In genomic region chr8:111642496-111642895, GRCm38 (mm10) we compare ENCODE assay signal across 8 mouse cellular contexts. TPM values are rescaled to one million over a fixed set of nuclear protein-coding genes. Genes with fewer than 3 reads are reported as not detected.
DNase-seq lines count a peak whose midpoint lies in the region; ATAC-seq and TF ChIP-seq lines count a peak whose summit lies in the region.

No protein-coding gene starts in this region.

- H3K36me3 ChIP-seq in E14TG2a.4 (ENCODE audit: insufficient read depth, low read length) = no peaks in the 10 kb centered on the region
- no peaks in the 10 kb centered on the region for H3K36me3 ChIP-seq in forebrain, embryonic 16.5 days (ENCODE audit: control insufficient read depth, insufficient read depth)
- H3K36me3 ChIP-seq in kidney, postnatal 0 days (ENCODE audit: insufficient read depth, low read length) = no peaks in the 10 kb centered on the region
- H3K36me3 ChIP-seq in midbrain, embryonic 13.5 days = no peaks in the 10 kb centered on the region

- H3K9ac ChIP-seq in forebrain, embryonic 16.5 days (replicated peaks; ENCODE audit: low read depth, low read length) = peak overlapping the region; percentile 69; the same call in 1 of the 2 replicates
- peak overlapping the region; percentile 93; the same call in 1 of the 2 replicates for H3K9ac ChIP-seq in kidney, postnatal 0 days (ENCODE audit: low read depth, low read length)
- H3K9ac ChIP-seq in midbrain, embryonic 13.5 days (replicated peaks) = peak overlapping the region; percentile 87

- ATAC-seq in forebrain, embryonic 16.5 days = no peak
- ATAC-seq in kidney, postnatal 0 days (replicated peaks; ENCODE audit: low FRiP score, low read depth) = no peak
- no peak for ATAC-seq in midbrain, embryonic 13.5 days

- no peak for TF ChIP-seq CTCF in E14TG2a.4 (conservative IDR thresholded peaks at IDR 0.05; ENCODE audit: low read length)
- no peak for TF ChIP-seq CTCF in kidney, postnatal 0 days (IDR thresholded peaks at IDR 0.05; ENCODE audit: low read depth)

- DNase-seq in adrenal gland, postnatal 14 days = peak; percentile 72
- no peak for DNase-seq in adrenal gland, adult 18-20 months (ENCODE audit: low spot score in 2 of 2)
- no peak for DNase-seq in kidney, postnatal 0 days (ENCODE audit: low spot score)
- no peak for DNase-seq in embryo, embryonic 10.5 days (ENCODE audit: low spot score)
- no peak for DNase-seq in urinary bladder, postnatal 4 days (ENCODE audit: low spot score in 2 of 2)

- 0 out of 2 replicates have a peak, but pooled peaks cover 6% of the 10 kb centered on the region for H3K27me3 ChIP-seq in E14TG2a.4 (ENCODE audit: insufficient read depth, low read length)
- H3K27me3 ChIP-seq in forebrain, embryonic 16.5 days (replicated peaks; ENCODE audit: control insufficient read depth, insufficient read depth, low read length) = no peaks in the 10 kb centered on the region
- H3K27me3 ChIP-seq in kidney, postnatal 0 days (ENCODE audit: insufficient read depth, low read length) = no peaks in the 10 kb centered on the region
- no peaks in the 10 kb centered on the region for H3K27me3 ChIP-seq in midbrain, embryonic 13.5 days

- 65% methylated on average over 5 of the region's 5 CpGs for WGBS in forebrain, embryonic 16.5 days
- 48% methylated on average over 5 of the region's 5 CpGs for WGBS in kidney, postnatal 0 days
- 78% methylated on average over 5 of the region's 5 CpGs for WGBS in midbrain, embryonic 13.5 days

- peak overlapping the region; percentile 62 for H3K4me2 ChIP-seq in forebrain, embryonic 16.5 days (ENCODE audit: low read length)
- H3K4me2 ChIP-seq in kidney, postnatal 0 days (ENCODE audit: low read length) = peak overlapping the region; percentile 56
- peak overlapping the region; percentile 65 for H3K4me2 ChIP-seq in midbrain, embryonic 13.5 days (replicated peaks)

- peak overlapping the region; percentile 91 for H3K4me3 ChIP-seq in E14TG2a.4 (replicated peaks; ENCODE audit: low read length)
- peak overlapping the region; percentile 60; the same call in 1 of the 2 replicates for H3K4me3 ChIP-seq in forebrain, embryonic 16.5 days (replicated peaks; ENCODE audit: low read length)
- H3K4me3 ChIP-seq in kidney, postnatal 0 days (replicated peaks; ENCODE audit: low read depth, low read length) = peak overlapping the region; percentile 75
- H3K4me3 ChIP-seq in midbrain, embryonic 13.5 days (replicated peaks) = peak overlapping the region; percentile 72

- peaks cover 38% of the 10 kb centered on the region for H3K4me1 ChIP-seq in E14TG2a.4 (replicated peaks; ENCODE audit: low read depth, low read length)
- peaks cover 9% of the 10 kb centered on the region for H3K4me1 ChIP-seq in forebrain, embryonic 16.5 days (replicated peaks; ENCODE audit: control insufficient read depth, insufficient read depth, low read length)
- no peaks in the 10 kb centered on the region; the same call in 1 of the 2 replicates for H3K4me1 ChIP-seq in kidney, postnatal 0 days (replicated peaks; ENCODE audit: insufficient read depth, low read length)
- peaks cover 11% of the 10 kb centered on the region for H3K4me1 ChIP-seq in midbrain, embryonic 13.5 days (replicated peaks)

- no peaks in the 10 kb centered on the region for H3K9me3 ChIP-seq in E14TG2a.4 (ENCODE audit: low read length)
- H3K9me3 ChIP-seq in forebrain, embryonic 16.5 days (ENCODE audit: control insufficient read depth, low read length) = no peaks in the 10 kb centered on the region
- no peaks in the 10 kb centered on the region for H3K9me3 ChIP-seq in kidney, postnatal 0 days (replicated peaks; ENCODE audit: low read length)
- no peaks in the 10 kb centered on the region for H3K9me3 ChIP-seq in midbrain, embryonic 13.5 days

- no peak overlapping the region for H3K27ac ChIP-seq in forebrain, embryonic 16.5 days (ENCODE audit: low read length)
- H3K27ac ChIP-seq in kidney, postnatal 0 days = peak overlapping the region; percentile 63; the same call in 1 of the 2 replicates
- H3K27ac ChIP-seq in midbrain, embryonic 13.5 days = 0 out of 2 replicates have a peak overlapping the region, but pooled peaks have one; percentile 58

RNA-seq across cellular contexts. Expression of gene Zfp1, which starts 0.7 kb away (rescaled TPM):
- 9.2 and 11.2 TPM in 2 replicates for total RNA-seq in adrenal gland, postnatal 14 days (2021)
- total RNA-seq in adrenal gland, adult 18-20 months (2021) = 1 to 10 TPM; 6.4 to 6.5 TPM
- polyA plus RNA-seq in forebrain, embryonic 16.5 days (2015; fragmentation: Nextera tagmentation; extraction: Ambion mirVana) = 32.5 and 35.7 TPM in 2 replicates
- polyA plus RNA-seq in kidney, postnatal 0 days (2015; fragmentation: Nextera tagmentation; extraction: Ambion mirVana) = 15.9 and 17.2 TPM in 2 replicates
- polyA plus RNA-seq in midbrain, embryonic 13.5 days (2015; fragmentation: Nextera tagmentation; extraction: Ambion mirVana) = 28.8 and 29.2 TPM in 2 replicates

RNA-seq across cellular contexts. Expression of gene Ldhd, which starts 12.3 kb away (rescaled TPM):
- total RNA-seq in adrenal gland, postnatal 14 days (2021) = 36.5 and 38.2 TPM in 2 replicates
- total RNA-seq in adrenal gland, adult 18-20 months (2021) = 100 to 1,000 TPM in 1 of 2 experiments, 10 to 100 TPM in 1; 65.1 to 101 TPM
- polyA plus RNA-seq in forebrain, embryonic 16.5 days (2015; fragmentation: Nextera tagmentation; extraction: Ambion mirVana) = 0.71 TPM in 2 replicates
- polyA plus RNA-seq in kidney, postnatal 0 days (2015; fragmentation: Nextera tagmentation; extraction: Ambion mirVana) = 3.9 and 4.5 TPM in 2 replicates
- polyA plus RNA-seq in midbrain, embryonic 13.5 days (2015; fragmentation: Nextera tagmentation; extraction: Ambion mirVana) = 0.39 and 0.50 TPM in 2 replicates

RNA-seq across cellular contexts. Expression of gene Ctrb1, which starts 48.3 kb away (rescaled TPM):
- total RNA-seq in adrenal gland, postnatal 14 days (2021) = 0.41 TPM in 1 of 2 replicates, not detected in the other
- not detected for total RNA-seq in adrenal gland, adult 18-20 months (2021)
- not detected in 2 replicates for polyA plus RNA-seq in forebrain, embryonic 16.5 days (2015; fragmentation: Nextera tagmentation; extraction: Ambion mirVana)
- not detected in 2 replicates for polyA plus RNA-seq in kidney, postnatal 0 days (2015; fragmentation: Nextera tagmentation; extraction: Ambion mirVana)
- polyA plus RNA-seq in midbrain, embryonic 13.5 days (2015; fragmentation: Nextera tagmentation; extraction: Ambion mirVana) = 1.6 and 2.2 TPM in 2 replicates
